Mouse (Mus musculus) megakaryocyte, embryonic 14.5 days (primary cell): ENCODE measurements around the gene Dctn3. TPM values are rescaled to one million over a fixed set of nuclear protein-coding genes. Genes with fewer than 3 reads are reported as not detected.

ENCODE experiments used
- H3K27me3 ChIP-seq: replicated peaks from 2 replicates; pipeline ENCODE3; 2012; ENCODE audit warnings: inconsistent platforms
- H3K36me3 ChIP-seq: replicated peaks from 2 replicates; pipeline ENCODE3; 2012; ENCODE audit warnings: low read length, inconsistent platforms, mixed read lengths
- H3K4me1 ChIP-seq: 2 replicates; pipeline ENCODE4 v1.6.1; 2012; ENCODE audit warnings: inconsistent platforms
- H3K4me3 ChIP-seq: replicated peaks from 2 replicates; pipeline ENCODE3; 2012; ENCODE audit warnings: moderate library complexity, mild to moderate bottlenecking, inconsistent platforms
- H3K9me3 ChIP-seq: 2 replicates; pipeline ENCODE4 v1.6.1; 2012; ENCODE audit warnings: inconsistent platforms
- FLI1 ChIP-seq: IDR thresholded peaks from 2 replicates; pipeline ENCODE4 v1.6.1; 2012; ENCODE audit warnings: low read length, inconsistent platforms, mixed read lengths
- GATA1 ChIP-seq: IDR thresholded peaks from 3 replicates; pipeline ENCODE4 v1.6.1; 2012; ENCODE audit warnings: mixed read lengths, low read length, inconsistent platforms, borderline replicate concordance
- polyA plus RNA-seq: library from polyadenylated mRNA; stranded (reverse); fragments of >175 nt; gene quantifications from 2 replicates; pipeline ENCODE4 v1.2.3, GENCODE M21; 2012; ENCODE audit warnings: low replicate concordance; ENCODE audit not compliant: insufficient read depth

Dctn3 gene
- polyA plus RNA-seq, 1 experiment = 369 TPM

DNA sequence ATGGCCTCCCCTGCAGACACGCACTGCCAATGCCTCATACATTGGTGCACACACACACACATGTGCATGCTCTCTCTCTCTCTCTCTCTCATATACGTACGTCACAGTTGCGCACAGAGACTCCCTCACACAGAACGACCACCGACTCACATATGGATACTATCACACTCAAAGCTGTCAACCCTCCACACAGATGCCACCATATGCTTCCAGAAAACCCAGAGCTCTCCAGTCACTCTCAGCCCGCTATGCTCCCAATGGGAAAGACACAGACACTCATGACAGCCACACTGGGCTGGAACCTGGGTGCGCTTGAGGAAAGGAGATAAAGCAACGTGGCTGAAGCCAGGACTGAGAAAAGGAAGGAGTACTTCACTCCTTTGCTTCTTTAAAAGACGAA lies 41.0 kb downstream of the Dctn3 start:
- H3K27me3 ChIP-seq = peaks cover 54% of the 10 kb centered on the region
- TF ChIP-seq FLI1 (no peak), GATA1 (no peak)
- H3K9me3 ChIP-seq = no peaks in the 10 kb centered on the region
- peak overlapping the region; percentile 48 for H3K4me3 ChIP-seq
- H3K36me3 ChIP-seq = no peaks in the 10 kb centered on the region
- H3K4me1 ChIP-seq = no peaks in the 10 kb centered on the region

DNA sequence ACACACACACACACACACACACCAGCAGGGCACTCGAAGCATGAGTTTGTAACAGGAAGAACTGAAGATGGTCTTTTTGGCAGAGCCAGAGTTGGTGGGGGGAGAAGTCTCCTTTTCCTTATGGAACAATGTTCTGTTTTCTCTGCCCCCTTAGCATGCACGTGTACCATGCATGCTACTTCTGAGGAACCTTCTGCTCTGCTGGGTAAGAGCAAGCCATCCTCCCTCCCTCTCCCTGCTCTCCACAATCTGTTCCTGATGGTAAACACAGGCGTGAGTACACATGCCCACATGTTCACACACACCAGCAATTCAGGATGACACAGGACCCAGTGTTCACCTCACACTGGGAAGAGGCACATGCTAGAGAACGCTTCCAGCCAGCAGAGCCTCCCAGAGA lies 41.8 kb downstream of the Dctn3 start:
- Histone ChIP-seq H3K9me3 (no peaks in the 10 kb centered on the region), H3K36me3 (no peaks in the 10 kb centered on the region), H3K27me3 (peaks cover 61% of the 10 kb centered on the region), H3K4me1 (no peaks in the 10 kb centered on the region), H3K4me3 (no peak overlapping the region)
- TF ChIP-seq GATA1 = no peak
- no peak for TF ChIP-seq FLI1

- H3K4me1 ChIP-seq = no peaks in the 10 kb centered on the region
- H3K27me3 ChIP-seq = peaks cover 77% of the 10 kb centered on the region
- H3K9me3 ChIP-seq = no peaks in the 10 kb centered on the region
- no peaks in the 10 kb centered on the region for H3K36me3 ChIP-seq
- H3K4me3 ChIP-seq = no peak overlapping the region
- no peak for TF ChIP-seq GATA1
- no peak for TF ChIP-seq FLI1
Measured at GRCm38 (mm10) chr4:41679291-41679690, 43.7 kb downstream of the Dctn3 start.

GRCm38 (mm10) chr4:41678863-41679262 lies 44.1 kb downstream of the Dctn3 start:
- Histone ChIP-seq H3K4me3 (no peak overlapping the region), H3K27me3 (peaks cover 81% of the 10 kb centered on the region), H3K4me1 (no peaks in the 10 kb centered on the region), H3K36me3 (no peaks in the 10 kb centered on the region), H3K9me3 (no peaks in the 10 kb centered on the region)
- no peak for TF ChIP-seq FLI1
- no peak for TF ChIP-seq GATA1

- Histone ChIP-seq H3K9me3 (no peaks in the 10 kb centered on the region), H3K4me1 (no peaks in the 10 kb centered on the region), H3K27me3 (peaks cover 89% of the 10 kb centered on the region), H3K4me3 (no peak overlapping the region), H3K36me3 (no peaks in the 10 kb centered on the region)
- TF ChIP-seq FLI1 = no peak
- TF ChIP-seq GATA1 = no peak
Measured at GRCm38 (mm10) chr4:41677006-41677629, 45.9 kb downstream of the Dctn3 start.

GRCm38 (mm10) chr4:41676248-41677005 lies 46.5 kb downstream of the Dctn3 start:
- TF ChIP-seq GATA1 (no peak), FLI1 (no peak)
- no peaks in the 10 kb centered on the region for H3K4me1 ChIP-seq
- peak overlapping the region; percentile 38 for H3K4me3 ChIP-seq
- H3K36me3 ChIP-seq = no peaks in the 10 kb centered on the region
- no peaks in the 10 kb centered on the region for H3K9me3 ChIP-seq
- peaks cover 90% of the 10 kb centered on the region for H3K27me3 ChIP-seq

DNA sequence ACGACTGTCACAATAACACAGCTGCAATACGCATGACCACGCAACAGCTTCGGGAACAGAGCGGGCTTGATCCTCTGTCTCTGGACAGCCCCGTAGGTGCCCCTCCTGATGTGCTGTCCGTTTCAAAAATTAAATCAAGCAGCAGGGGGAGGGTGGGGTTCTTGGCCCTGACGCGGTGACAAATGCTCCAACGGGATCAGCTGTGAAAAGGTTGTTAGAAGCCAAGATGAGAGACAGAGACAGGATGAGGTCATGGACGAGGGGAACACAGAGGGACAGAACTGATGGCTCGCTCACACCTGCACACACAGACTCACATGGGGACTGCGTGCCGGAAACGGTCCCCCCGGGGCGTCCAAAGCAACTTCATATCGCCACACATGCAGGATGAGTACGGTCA lies 49.8 kb downstream of the Dctn3 start:
- H3K4me1 ChIP-seq = no peaks in the 10 kb centered on the region
- no peaks in the 10 kb centered on the region for H3K36me3 ChIP-seq
- no peak overlapping the region for H3K4me3 ChIP-seq
- no peak for TF ChIP-seq FLI1
- no peak for TF ChIP-seq GATA1
- H3K27me3 ChIP-seq = peaks cover 82% of the 10 kb centered on the region
- H3K9me3 ChIP-seq = no peaks in the 10 kb centered on the region

- peaks cover 80% of the 10 kb centered on the region for H3K27me3 ChIP-seq
Measured at GRCm38 (mm10) chr4:41672522-41672963, 50.4 kb downstream of the Dctn3 start.

DNA sequence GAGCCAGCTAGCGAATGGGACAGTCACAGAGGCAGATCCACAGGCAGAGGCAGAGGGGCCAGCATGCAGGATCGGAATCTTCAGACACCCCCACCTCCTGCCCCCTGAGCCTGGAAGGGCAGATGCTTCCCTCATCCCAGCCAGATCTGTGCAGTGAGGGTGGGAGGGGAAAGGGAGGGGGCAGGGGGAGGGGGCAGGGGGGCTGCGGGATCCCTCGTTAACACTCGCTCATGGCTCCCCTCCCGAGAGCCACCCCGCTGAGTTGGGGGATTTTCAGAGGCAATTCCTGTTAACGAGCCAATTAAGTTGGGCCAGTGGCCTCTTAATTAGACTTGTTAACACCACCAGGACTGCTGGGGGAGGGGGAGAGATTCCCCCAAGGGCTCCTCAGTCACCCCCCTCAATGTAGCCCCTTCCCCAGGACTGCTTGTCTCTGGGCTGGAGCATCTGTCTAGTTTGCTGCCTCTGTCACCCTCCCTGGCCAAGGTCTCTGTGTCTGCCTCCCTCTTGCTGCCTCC lies 50.9 kb downstream of the Dctn3 start:
- H3K27me3 ChIP-seq = peaks cover 77% of the 10 kb centered on the region
- no peak for TF ChIP-seq GATA1
- no peak for TF ChIP-seq FLI1

More at GRCm38 (mm10) chr4:41672522-41672963, 50.4 kb downstream of the Dctn3 start:
- Histone ChIP-seq H3K9me3 (no peaks in the 10 kb centered on the region), H3K36me3 (no peaks in the 10 kb centered on the region), H3K4me3 (no peak overlapping the region), H3K4me1 (no peaks in the 10 kb centered on the region)
- TF ChIP-seq GATA1 (no peak), FLI1 (no peak)

GRCm38 (mm10) chr4:41671500-41671899 lies 51.5 kb downstream of the Dctn3 start:
- no peak overlapping the region for H3K4me3 ChIP-seq
- no peak for TF ChIP-seq FLI1
- no peak for TF ChIP-seq GATA1
- no peaks in the 10 kb centered on the region for H3K9me3 ChIP-seq
- H3K27me3 ChIP-seq = peaks cover 76% of the 10 kb centered on the region
- H3K36me3 ChIP-seq = no peaks in the 10 kb centered on the region
- H3K4me1 ChIP-seq = no peaks in the 10 kb centered on the region

More for the DNA sequence above, 50.9 kb downstream of the Dctn3 start:
- Histone ChIP-seq H3K4me3 (no peak overlapping the region), H3K9me3 (no peaks in the 10 kb centered on the region), H3K4me1 (no peaks in the 10 kb centered on the region), H3K36me3 (no peaks in the 10 kb centered on the region)
